Mouse (Mus musculus) layer of hippocampus, postnatal 36 days (tissue): ENCODE measurements around the gene Use1. TPM values are rescaled to one million over a fixed set of nuclear protein-coding genes. Genes with fewer than 3 reads are reported as not detected.

Experiments
- DNase-seq, 2 experiments: peaks; one replicate each; pipeline ENCODE4 v3.0.0; 2022
- total RNA-seq, 2 experiments: library from RNA; stranded (reverse); gene quantifications; 2 replicates each; pipeline ENCODE4 v1.2.3; 2021

The Use1 gene
- total RNA-seq, 2 experiments from 2014 or later = 105 to 108 TPM

- no peak for DNase-seq
Measured at GRCm38 (mm10) chr8:71379008-71379407, 12.4 kb downstream of the Use1 start.

GRCm38 (mm10) chr8:71379512-71380075, 12.9 kb downstream of the Use1 start:
- no peak for DNase-seq

- no peak for DNase-seq
Measured at GRCm38 (mm10) chr8:71380178-71381171, 13.8 kb downstream of the Use1 start.

GRCm38 (mm10) chr8:71381421-71381970, 14.8 kb downstream of the Use1 start, which contains the start of gene Nr2f6:
TSS of gene Nr2f6 (minus strand) at chr8:71381960.
- peak in 1 of 2 experiments; percentile 50 for DNase-seq

GRCm38 (mm10) chr8:71381971-71382961, 15.6 kb downstream of the Use1 start:
- peak; percentile 69 for DNase-seq

DNA sequence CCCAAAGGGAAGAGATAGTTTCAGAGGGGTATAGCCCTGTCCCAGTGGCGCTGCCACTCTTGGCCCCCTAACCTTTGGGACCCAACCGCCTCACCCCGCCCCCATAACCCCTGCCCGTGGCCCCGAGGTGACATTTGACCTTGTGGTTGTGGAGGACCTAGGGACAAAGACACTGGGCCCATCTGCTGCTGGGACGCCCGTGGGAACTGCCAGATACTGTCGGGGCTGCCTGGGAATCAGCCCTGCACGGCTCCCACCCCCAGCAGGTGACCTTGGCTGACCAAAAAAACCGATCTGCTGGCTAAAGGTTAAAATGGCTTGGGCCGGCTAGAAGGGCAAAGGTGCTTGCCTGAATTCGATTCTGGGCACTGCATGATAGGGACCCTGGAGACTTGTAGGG, 16.7 kb downstream of the Use1 start:
- no peak for DNase-seq

- no peak for DNase-seq
Measured at GRCm38 (mm10) chr8:71383860-71384259, 17.2 kb downstream of the Use1 start.

- DNase-seq = no peak
Measured at GRCm38 (mm10) chr8:71385212-71385835, 18.7 kb downstream of the Use1 start.

GRCm38 (mm10) chr8:71388267-71388666, 21.6 kb downstream of the Use1 start:
- no peak for DNase-seq

- DNase-seq = no peak
Measured at GRCm38 (mm10) chr8:71391696-71392095, 25.0 kb downstream of the Use1 start.

GRCm38 (mm10) chr8:71392391-71392790, 25.7 kb downstream of the Use1 start:
- no peak for DNase-seq

DNA sequence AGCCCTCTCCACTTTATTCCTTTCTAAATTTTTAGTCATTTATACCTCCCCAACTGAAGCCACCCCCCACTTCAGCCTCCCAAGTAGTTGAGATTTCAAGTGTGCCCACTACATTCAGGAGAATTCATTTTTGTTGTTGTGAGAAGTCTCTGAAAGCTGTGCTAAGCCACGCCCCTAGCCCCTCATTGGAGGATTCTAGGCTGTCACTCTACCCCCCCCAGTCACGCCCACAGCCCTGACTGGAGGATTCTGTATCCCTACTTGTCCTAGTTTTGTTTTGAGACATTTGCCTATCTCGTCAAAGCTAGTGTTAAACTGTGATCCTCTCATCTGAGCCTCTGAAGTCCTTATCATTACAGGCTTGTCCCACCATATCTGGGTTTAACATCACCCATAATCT, 26.2 kb downstream of the Use1 start:
- no peak for DNase-seq

DNA sequence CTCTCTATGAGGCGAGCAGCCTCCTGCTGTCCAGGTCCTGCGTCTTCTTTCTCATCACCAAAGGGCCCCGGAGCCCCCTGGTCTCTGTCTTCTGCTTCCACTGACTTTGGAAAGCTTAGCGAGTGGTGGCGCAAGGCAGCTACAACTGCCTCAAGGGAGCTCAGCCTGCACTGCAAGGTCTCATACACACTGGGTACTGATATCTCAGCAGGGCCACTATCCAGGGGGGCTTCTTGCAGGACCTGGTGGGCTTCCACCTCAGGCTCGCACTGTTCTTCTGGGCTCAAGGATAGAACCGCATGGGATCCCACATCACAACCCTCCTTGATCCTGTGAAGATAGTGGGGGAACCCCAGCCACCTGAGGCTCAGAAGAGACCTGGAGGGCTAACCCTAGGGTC, 27.8 kb downstream of the Use1 start:
- no peak for DNase-seq

DNA sequence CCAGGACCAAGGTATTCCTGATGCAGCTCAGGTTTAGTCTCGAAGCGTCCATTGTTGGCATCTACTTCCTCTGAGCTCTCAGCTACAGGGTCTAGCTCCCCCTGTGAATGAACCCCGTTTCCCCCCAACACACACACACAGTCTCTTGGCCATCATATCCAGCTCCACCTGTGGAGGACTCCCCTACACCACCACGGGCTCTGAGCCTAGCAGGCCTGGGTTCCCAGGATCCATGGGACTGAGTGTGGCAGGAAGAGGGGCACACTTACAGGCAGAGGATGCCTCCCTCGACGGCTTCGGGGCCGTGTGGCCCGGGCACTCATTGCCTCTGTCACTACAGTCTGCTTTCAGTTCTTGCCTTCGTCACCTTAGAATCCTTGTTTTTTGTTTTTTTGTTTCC, 28.4 kb downstream of the Use1 start:
- DNase-seq = no peak

GRCm38 (mm10) chr8:71395629-71396028, 29.0 kb downstream of the Use1 start, which contains the start of gene Ushbp1:
TSS of gene Ushbp1 (minus strand) at chr8:71395802.
- DNase-seq = no peak

DNA sequence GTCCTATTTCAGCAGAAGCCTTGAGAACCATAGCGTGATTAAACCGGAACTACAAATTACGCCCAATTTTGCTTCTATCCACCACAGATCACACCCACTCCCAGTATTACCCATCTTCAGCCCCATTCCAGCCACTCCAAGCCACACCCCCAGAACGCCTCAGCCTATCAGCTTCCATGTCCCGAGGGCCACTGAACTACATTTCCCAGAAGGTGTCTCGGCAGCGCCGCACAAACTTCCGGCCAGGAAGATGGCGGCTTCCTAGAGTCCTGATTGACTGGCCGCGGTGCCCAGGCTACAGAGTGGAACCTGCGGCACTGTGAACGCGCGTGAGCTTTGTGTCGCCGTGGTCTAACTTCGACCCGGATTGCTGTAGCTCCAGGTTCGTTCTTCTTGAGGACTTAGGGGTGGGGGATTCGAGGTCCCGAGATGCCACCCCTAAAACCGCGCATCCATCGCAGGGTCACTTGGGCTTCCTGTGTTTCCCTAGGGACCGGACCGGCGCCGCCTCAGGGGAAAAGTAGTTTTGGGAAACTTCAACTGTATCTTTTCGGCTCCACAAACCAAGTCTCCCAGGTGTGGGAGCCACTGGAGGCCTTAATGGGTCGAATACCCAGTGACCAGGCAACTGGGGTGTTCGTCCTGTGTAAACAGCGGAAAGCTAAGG, 30.1 kb downstream of the Use1 start, which contains the start of gene Babam1:
Gene Babam1 (plus strand): TSS at position 223 of the 667 bp plus-strand sequence.
- peak; percentile 92 for DNase-seq

DNA sequence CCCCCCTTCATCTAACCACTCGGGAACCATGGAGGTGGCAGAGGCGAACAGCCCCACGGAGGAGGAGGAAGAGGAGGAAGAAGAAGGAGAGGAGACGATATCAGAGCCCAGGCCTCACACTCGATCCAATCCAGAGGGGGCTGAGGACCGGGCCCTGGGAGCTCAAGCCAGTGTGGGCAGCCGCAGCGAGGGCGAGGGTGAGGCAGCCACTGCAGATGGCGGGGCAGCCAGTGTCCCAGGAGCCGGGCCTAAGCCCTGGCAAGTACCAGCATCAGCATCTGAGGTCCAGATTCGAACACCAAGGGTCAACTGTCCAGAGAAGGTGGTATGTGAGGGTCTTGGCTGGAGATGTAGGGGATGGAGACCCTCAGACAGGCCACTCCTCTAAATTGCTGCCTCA, 31.1 kb downstream of the Use1 start:
- no peak for DNase-seq

DNA sequence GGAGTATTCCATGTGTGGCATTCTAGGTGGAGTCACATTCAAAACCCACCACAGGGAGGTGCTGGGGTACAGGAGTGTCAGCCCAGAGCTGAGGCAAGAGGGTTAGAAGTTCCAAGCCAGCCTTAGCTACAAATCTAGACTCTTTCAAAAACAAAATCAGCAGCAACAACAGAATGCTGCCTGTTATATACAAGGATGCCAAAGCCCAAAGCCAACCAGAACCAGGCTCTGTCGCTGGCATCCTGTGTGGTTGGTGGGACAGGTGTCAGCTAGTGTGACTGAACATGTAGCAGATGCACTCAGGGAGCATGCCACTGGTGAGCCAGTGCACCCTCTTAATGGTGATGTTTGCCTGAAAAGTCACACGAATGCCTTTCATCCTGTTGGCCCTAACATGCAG, 34.2 kb downstream of the Use1 start:
- no peak for DNase-seq

GRCm38 (mm10) chr8:71401454-71401853, 34.8 kb downstream of the Use1 start:
- no peak for DNase-seq

GRCm38 (mm10) chr8:71402446-71402964, 35.9 kb downstream of the Use1 start:
- DNase-seq = no peak
